Mouse (Mus musculus) spleen, embryonic (tissue): ENCODE results near the gene Ncam1.

Experiments
- CTCF ChIA-PET: fragments of 350-600 bp; sonication (Branson Sonifier 250); formaldehyde crosslinking; loops from one replicate; lab custom pipeline; 2022; lab: Charles Lee

The Ncam1 gene

DNA sequence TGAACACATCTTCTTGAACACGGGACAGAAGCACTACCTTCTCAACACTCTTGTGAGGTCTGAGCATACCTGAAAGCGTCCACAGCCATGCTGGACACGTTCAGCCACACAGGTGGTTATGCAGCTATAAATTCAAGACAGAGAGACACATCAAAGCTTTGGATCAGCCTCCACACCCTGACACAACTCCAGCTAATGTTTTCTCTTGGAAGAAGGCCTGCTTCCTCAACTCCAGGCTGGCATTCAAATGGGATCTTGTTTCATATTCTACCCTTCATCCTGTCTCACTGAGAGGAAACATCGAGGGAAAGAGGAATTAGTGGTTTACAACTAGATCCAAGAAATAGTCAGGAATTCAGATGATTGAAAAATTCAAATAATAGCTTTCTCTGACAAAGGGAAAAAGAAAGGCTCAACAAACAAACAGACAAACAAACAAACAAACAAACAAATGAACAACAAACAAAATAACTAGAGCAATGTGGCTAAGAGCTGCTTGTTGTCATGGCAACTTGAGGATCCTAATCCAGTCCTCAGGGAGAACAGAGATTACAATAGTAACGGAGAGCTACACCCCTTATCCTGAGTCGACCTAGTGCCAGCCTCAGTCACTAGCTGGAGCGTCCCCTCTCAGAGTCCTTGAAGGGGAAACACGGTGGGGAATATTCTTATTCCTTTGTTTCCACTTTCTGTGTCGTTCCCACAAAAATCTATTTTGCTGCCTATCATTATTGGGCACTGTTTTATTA, 175.6 kb downstream of the Ncam1 start:
- CTCF ChIA-PET: no interaction called here

DNA sequence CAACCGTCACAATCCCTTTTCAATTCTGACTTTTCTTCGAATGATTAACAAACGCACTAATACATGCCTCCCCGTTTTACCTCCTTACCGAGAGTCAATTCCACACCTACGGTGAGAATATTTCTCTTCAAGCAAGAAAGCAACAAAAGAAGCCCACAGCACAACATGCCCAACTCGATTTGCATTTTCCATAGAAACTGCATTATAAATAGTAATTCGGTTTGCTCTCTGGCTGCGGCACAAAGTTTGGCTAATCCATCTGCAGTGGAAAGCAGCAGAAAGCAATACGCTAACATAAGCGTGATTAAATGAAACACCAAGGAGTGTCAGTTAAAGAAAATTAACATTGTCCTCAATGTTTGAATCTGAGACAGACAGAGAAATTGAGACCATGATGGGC, 177.0 kb downstream of the Ncam1 start:
- CTCF ChIA-PET: no interaction called here

DNA sequence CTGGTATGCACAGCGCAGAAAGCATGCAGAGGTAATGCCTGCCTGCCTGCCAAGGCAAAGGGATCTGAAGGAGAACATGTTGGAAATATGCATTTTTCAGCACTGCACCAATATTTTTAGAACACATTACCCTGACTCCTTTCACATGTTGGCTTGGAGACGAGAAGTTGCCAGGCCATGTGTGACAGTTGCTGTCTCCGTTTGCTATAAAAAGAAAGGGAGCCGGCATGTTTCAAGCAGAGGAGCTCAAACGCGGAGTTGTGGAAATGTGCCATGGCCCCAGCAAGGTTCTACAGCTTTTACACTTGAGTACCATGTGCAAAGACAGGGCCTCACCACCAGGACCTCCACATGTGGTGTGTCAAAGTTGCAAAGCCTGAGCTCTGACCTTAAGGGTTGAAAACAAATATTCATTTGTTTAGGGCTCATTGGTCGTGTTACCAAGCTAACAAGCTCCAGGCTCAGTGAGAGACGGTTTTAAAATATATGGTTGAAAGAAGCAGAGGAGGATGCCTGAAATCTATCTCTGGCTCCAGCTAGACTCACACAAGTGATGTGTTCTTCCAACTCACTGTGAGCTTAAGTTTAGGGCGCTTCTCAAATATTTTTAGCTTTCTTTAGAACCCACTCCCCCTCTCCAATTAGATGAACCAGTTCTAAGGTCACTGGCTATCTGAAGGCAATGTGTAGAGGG, 179.9 kb downstream of the Ncam1 start:
- CTCF ChIA-PET: no interaction called here

DNA sequence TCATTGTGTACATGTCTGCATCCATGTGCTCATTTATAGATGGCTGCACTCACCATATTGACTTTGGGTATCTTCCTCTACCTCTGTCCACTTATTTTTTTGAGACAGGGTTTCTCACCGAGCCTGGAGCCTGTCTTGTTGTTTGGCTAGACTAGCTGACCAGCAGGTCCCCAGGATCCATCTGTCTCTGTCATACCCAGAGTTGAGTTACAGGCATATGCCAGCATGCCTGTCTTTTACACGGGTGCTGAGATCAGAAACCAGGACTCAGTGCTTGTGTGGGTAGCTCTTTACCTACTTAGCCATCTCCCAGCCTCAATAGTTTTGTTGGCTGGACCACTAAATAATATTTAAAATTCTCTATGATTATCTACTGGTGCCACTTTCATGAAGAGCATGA, 180.5 kb downstream of the Ncam1 start:
- CTCF ChIA-PET: no interaction called here

DNA sequence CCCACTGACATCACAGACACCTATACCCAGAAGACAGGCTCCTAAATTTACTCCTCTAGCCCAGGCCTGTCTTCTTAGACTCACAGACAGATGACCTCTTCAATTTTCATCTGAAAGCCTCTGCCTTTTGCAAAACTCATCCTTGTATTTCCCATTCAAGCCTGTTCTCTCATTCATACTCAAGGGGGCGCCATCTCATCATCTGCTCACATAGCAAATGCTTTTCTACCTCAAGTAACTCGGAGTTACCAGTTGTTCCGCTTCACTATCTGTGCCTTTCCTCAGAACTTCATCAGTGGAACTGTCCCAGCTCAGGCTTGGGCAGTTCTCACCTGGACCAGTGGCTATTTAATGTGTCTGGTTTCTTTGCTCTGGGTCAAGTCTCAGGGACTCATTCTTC, 181.5 kb downstream of the Ncam1 start:
- CTCF ChIA-PET: no interaction called here

DNA sequence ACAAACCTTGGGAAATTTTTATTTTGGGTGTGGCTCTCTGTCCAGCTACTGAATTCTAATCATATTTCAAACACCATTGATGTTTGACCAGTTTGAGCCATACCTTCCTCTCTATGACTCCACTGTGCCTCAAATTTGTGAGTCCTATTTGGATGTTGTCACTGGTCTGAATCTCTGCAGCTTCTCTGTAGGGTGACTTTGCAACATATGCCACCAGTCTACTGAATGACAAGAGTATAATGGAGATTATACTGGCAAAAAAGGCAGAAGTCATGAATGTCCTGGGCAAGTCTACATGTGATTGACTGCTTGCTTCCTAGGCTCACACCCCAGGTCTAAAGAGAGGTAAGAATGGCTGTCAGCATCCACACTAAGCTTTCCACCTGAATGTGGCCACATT, 186.3 kb downstream of the Ncam1 start:
- CTCF ChIA-PET: no interaction called here

DNA sequence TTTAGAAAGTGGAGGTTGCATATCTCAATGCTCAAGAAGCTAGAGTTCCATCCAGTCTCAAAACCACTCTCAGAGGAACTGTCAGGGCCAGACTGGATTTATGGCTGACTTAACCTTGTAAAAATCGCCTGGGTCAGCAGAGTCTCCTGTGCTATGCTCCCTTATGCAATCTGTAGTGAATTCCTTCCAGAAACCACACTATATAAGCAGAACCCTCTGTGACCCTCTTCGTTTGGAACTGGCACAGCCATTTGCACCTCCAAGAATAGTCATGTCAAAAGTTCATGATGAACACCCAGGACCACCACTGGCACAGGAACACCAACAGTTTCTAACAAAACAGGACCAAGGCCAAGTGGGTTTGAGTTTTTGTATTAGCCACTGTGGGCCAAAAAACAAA, 190.5 kb downstream of the Ncam1 start:
- CTCF ChIA-PET: no interaction called here

DNA sequence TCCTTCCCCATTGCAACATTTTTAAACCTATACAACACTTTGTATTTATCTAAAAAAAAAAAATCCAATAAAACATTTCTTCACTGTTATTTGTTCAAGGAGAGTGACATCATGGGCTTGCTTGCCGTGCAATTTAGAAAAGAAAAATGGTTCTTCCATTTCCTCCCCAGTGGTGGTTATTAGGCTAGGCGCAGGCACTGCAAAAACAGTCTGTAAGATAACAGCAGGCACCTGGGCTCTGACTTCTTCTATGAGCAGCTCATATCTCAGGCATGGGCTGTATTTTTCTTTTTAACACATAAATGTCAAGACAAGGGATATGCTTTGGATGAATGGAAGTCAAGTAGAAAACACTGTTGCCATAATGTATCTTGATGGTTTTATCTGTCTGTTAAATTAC, 192.0 kb downstream of the Ncam1 start:
- CTCF ChIA-PET: no interaction called here

DNA sequence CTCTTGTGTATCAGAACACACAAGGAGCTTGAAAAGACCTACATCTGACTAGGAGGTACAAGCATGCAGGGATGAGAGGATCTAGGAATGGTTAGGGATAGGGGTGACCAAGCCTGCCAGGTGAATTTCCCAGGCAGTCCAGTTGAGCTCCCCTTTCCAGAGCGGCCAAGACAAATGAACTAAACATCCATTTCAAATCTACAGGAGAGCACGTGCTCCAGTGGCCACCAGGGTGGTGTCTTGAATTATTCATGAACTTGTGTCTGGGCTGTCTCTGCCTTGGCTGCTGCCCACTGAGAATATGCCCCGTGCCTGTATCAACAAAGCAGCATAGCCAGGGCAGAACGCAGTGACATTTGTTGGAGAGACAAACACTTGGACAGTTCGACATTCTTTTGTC, 192.4 kb downstream of the Ncam1 start:
- CTCF ChIA-PET: no interaction called here

DNA sequence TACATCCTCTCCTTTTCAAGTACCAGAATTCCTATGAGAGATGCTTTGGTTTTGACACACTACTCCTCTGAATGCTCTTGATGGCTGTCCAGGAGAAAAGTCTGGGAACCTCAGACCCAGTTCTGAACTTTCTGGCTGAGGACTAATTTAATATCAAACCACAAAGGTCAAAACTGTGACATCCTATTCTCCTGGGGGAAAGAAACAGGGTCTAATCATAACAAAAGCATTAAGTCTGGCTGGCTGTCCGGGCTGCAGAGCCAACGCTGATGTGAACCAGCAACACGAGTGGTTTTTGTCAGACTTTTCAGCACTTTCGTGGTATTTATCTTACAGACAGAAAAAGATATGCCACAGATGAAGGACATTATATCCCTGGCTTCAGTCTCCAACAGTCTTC, 192.9 kb downstream of the Ncam1 start:
- CTCF ChIA-PET: no interaction called here

DNA sequence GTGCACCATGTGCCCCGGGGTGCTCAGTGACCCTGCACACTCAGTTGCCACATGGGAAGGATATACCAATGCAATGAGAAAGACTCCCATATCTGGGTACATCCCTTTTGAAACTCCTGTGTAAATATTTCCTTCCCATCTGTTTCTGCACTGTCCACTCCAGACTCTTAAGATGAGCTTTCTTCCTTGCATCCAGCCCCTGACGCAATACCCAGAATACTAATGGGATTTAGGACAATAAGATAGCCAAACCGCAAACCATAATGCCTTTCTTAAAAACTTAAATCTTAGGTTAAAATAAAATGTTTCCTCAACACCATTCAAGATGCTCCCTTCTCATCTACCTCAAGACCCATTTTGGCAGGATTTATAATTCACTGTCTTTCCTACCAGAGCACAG, 193.4 kb downstream of the Ncam1 start:
- CTCF ChIA-PET: no interaction called here

DNA sequence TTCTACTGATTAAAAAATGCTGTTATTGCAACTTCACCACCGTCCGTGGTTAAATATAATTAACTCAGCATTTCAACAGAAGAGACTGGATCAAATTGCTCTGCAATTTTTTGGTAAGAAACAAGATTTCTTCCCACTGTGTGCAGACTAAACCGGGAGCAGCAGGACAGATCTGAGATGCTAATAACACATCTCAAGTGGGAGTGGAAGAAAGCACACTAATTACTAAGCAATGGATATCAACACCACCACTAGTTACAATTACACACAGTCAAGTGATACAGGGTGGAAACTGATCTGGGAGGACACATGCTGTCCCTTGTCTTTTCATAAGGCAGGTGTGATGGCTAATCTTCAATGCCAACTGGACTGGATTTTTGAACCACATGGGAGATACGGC, 197.5 kb downstream of the Ncam1 start:
- CTCF ChIA-PET: no interaction called here

DNA sequence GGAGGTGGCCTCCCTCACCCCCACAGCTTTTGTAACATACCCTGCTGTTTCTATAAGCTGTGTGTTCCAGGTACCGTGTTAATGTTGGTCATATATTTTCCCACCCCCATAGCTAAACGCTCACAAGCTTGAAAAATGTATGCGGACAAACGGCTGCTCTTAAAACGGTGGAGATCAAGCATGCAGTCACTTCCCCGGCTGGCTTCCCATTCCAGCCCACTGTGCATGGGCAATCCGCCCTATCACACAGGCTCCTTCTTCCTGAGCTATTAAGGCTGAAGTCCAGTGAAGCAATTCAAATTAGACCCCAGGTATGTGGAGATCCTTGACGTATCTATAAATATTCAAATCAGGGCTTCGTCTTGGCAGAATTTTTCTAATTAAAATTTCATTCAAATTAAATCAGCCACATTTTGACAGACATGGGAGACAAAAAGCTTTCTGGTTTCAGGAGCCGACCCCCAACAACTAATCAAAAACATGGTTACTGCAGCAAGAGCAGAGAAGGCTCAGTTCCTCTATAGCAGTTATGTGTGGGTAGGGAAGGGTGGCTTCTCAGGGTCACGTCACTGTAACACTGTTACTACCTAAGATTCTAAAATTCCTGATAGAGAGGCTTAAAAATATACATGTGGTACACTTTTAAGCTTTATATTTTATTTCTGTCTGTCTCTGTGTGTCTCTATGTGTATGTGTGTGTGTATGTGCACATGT, 202.9 kb downstream of the Ncam1 start:
- CTCF ChIA-PET: no interaction called here

DNA sequence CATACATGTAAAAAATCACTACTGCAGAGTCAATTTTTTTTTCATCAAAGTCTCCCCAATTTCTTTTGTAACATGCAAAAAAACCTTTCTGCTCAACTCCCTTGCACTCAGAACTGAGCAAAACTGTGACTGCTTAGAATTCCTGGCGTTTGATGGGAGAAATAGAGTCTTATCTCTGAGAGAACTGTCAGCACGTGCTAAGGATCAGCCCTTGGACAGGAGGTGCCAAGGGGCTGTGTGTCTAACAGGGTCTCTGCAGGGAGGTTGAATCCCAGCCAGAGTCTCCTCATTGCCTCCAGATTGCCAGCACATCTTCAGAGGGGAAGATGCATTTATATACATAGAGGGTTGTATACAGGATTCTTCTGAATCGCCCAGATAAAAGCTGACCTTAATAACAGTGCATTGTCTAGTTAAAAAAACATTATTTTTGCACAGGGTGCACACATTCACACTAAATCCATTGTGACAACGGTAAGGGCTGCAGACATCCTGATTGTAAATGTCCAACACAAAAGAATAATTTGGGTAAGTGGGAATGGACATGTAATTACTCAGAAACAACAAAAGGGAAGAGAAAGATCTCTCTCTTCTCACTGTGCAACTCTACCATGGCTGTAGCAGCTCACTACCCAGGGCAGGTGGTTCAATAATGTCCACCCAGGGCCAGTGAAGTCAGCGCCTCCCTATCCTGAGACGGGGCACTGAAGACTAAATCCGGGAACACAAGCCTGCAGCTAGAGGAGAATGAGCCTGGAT, 203.7 kb downstream of the Ncam1 start:
- CTCF ChIA-PET: no interaction called here

DNA sequence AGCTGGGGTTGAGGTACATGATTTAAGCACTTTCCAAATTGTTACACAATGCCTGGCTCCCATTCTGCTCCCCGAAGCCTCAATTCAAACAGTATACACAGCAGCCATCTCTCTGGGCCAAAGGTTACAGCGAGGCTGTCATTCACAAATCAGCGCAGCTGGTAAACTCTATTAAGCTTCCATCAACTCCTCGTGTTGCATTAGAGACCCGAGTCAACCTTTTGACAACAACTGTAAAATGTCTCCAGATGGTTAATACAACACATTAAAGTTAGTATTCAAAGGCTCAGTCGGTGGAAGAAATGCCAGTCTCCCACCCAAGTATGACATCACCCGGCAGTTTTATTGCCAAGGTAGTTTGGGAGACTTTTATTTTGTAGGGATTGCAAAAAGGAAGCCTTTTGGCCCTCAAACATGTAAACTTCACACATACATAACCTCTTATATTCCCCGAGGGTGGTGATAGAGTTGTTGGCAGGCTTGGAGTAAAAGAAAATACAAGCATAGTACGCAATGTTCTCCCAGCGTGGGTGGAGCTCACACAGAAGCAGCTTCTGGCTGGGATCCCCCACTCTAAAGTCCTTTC, 204.7 kb downstream of the Ncam1 start:
- CTCF ChIA-PET: no interaction called here

DNA sequence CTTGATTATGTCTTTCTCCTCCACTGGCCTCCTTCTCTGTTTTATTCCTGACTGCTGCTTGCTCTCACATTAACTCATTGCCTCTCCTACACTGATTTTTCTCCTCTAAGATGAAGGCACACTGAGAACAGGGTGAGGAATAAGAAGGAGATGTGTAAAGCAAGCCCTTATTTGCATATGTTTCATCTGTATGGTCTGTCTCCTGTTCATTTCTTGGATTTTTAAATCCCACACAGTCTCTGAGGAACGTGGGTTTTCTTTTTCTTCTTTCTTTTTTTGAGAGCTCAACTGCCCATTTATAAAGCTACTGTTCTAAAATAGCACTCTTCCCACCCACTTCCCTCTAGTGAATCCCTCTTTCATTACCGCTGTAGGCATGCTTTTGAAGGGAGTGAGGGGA, 206.7 kb downstream of the Ncam1 start:
- CTCF ChIA-PET: no interaction called here

DNA sequence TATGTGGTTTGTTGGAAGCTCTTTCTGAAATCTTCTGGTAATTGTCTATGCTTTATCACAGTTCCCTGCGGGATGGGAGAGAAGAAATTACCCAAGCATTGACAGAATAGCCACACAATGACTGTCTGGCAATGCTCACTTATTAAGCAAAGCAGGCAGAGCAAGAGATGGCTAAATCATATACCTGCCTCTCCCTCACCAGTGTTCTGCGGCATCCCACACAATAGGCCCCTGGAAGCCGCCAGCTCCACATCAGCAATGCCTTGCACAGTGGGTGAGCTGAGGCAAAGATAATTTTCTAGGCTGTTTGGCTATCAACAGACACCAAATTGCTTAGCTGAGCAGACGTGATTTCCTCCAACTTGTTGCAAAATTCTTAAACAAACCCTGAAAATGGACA, 208.5 kb downstream of the Ncam1 start:
- CTCF ChIA-PET: no interaction called here

DNA sequence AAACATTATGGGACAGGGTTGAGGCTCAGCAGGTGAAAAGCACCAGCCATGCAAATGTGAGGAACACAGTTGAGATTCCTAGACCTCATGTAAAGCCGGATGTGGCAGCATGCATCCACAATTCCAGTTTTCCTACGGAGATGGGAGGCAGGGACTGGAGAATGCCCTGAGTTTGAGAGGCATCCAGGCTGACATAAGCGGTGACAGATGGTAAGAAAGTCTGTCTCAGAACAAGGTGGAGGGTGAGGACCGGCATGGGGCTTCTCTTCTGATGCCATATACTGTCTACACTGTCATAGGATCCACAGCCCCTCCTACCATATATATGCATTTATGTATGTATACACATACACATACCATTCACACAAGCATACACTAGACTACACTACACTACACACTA, 221.6 kb downstream of the Ncam1 start:
- CTCF ChIA-PET: no interaction called here

DNA sequence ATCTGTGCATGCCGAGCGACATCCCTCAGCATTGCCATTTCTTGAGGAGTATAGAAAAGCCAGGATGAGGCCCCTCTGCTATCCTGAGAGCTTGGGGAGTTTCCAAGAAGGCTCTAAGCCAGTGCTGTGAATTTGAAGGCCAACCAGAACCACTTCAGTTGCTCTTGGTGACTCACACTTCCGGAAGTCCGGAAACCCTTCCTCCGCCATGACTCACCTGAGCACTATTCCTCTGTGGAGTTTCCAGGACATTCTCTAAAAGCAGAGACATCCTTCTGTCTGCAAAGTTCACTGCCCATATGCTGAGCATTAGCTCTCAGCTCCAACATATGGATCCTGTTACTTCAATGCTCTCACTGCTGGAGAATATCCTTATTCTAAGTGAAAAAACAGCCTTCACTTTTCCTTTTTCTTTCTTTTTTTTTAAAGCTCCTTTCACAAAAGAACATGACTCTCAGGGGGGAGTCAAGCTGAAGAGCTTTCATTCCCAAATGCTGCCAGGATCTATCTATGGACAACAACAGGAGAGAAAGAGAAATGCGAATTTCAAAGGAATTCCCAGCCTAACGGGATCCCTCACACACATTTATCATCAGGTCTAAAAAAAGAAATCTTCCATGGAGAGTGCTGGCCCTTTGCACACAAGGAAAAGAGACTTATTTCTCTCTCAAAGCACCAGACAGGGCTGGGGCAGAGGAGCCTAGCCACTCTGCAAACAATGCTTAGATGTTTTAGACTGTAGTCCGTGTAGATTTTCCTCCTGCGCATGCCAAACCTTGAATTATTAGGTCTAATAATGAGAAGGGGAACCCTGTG, 226.8 kb downstream of the Ncam1 start:
- CTCF ChIA-PET: no interaction called here

DNA sequence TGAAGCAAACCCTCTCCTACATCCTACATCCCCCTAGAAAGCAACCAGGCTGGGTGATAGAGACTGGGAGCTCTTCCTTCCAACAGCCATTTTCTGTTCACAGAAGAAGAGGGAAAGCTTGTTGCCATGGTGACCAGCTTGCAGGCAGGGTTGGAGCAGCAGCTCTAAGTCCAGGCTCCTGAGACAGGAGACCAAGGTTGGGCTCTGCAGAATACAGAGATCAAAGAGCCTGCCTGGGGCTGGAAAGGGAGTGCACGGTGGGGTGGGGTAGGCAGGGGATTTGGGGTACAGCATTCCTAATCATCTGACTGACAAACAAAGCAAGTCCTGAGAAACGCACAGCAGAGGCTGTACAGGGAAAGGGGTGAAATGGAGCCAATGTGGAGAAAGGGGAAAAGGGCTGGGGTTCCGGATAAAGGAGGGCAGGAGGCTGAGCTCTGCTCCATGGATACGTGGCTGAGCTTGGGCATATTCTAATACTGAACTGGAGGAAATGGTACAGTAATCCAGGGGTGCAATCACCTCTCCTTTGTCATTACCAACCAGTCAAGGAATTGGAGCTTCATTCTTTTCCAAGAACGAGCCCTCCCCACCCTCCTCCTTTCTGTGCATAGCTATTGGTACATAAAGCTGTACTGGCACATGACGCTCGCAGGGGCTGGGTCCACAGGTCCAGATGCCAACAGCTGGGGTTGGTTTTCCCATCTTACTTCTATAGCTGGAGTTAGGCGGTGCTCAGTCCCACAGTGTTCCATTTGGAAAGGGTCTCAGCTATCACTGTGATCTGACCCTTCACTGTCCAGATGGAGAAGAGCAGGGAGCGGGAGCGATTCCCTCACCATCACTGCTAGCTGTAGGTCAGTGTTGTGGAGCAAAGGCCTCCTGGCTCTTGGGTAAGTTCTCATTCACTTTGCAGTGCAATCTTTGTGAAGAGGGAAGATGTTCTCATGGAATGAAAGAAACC, 227.7 kb downstream of the Ncam1 start:
- CTCF ChIA-PET: no interaction called here
